Mouse (Mus musculus): ENCODE data around the gene Pga5. TPM values are rescaled to one million over a fixed set of nuclear protein-coding genes. Genes with fewer than 3 reads are reported as not detected.

Pga5 gene
- polyA plus RNA-seq, 1 experiment from 2014 or later: not detected

- Histone ChIP-seq H3K9ac (no peak overlapping the region), H3K4me1 (peaks cover 53% of the 10 kb centered on the region)
- no peak for ATAC-seq (ENCODE audit: low FRiP score)
These were observed 20.5 kb upstream of the Pga5 start for GRCm38 (mm10) chr19:10698131-10698991.

GRCm38 (mm10) chr19:10695801-10696200 is 17.9 kb upstream of the Pga5 start:
- WGBS: 32% methylated on average over 7 of the region's 7 CpGs
- Histone ChIP-seq H3K9ac (peak overlapping the region; percentile 36; the same call in 1 of the 2 replicates), H3K4me3 (no peak overlapping the region), H3K36me3 (no peaks in the 10 kb centered on the region), H3K4me2 (replicated peaks) (no peak overlapping the region), H3K4me1 (peaks cover 48% of the 10 kb centered on the region), H3K27ac (peak overlapping the region; percentile 49), H3K9me3 (replicated peaks) (no peaks in the 10 kb centered on the region), H3K27me3 (no peaks in the 10 kb centered on the region)
- ATAC-seq (ENCODE audit: low FRiP score): no peak

More at GRCm38 (mm10) chr19:10698131-10698991, 20.5 kb upstream of the Pga5 start:
- Histone ChIP-seq H3K36me3 (no peaks in the 10 kb centered on the region), H3K4me3 (no peak overlapping the region), H3K27ac (no peak overlapping the region), H3K27me3 (no peaks in the 10 kb centered on the region), H3K9me3 (replicated peaks) (no peaks in the 10 kb centered on the region), H3K4me2 (replicated peaks) (no peak overlapping the region)
- 69% methylated on average over 9 of the region's 9 CpGs for WGBS

- Histone ChIP-seq H3K27me3 (no peaks in the 10 kb centered on the region), H3K4me3 (no peak overlapping the region), H3K27ac (no peak overlapping the region), H3K9me3 (replicated peaks) (no peaks in the 10 kb centered on the region), H3K4me2 (replicated peaks) (no peak overlapping the region), H3K36me3 (no peaks in the 10 kb centered on the region), H3K9ac (no peak overlapping the region), H3K4me1 (peaks cover 51% of the 10 kb centered on the region)
- 89% methylated on average over 10 of the region's 10 CpGs for WGBS
- no peak for ATAC-seq (ENCODE audit: low FRiP score)
These were observed 16.2 kb upstream of the Pga5 start for GRCm38 (mm10) chr19:10693926-10694682.

GRCm38 (mm10) chr19:10692361-10692760 is 14.5 kb upstream of the Pga5 start:
- Histone ChIP-seq H3K4me2 (replicated peaks) (no peak overlapping the region), H3K27ac (no peak overlapping the region), H3K36me3 (no peaks in the 10 kb centered on the region), H3K4me1 (peaks cover 43% of the 10 kb centered on the region), H3K9me3 (replicated peaks) (no peaks in the 10 kb centered on the region), H3K27me3 (no peaks in the 10 kb centered on the region), H3K9ac (no peak overlapping the region), H3K4me3 (no peak overlapping the region)
- WGBS: 93% methylated on average over 4 of the region's 4 CpGs
- no peak for ATAC-seq (ENCODE audit: low FRiP score)

- Histone ChIP-seq H3K27me3 (no peaks in the 10 kb centered on the region), H3K4me1 (peaks cover 43% of the 10 kb centered on the region), H3K36me3 (no peaks in the 10 kb centered on the region), H3K9ac (no peak overlapping the region), H3K9me3 (replicated peaks) (no peaks in the 10 kb centered on the region), H3K4me3 (no peak overlapping the region), H3K27ac (no peak overlapping the region), H3K4me2 (replicated peaks) (no peak overlapping the region)
- 85% methylated on average over 3 of the region's 3 CpGs for WGBS
- no peak for ATAC-seq (ENCODE audit: low FRiP score)
These were observed 13.8 kb upstream of the Pga5 start for GRCm38 (mm10) chr19:10691660-10692059.

GRCm38 (mm10) chr19:10691121-10691520 is 13.2 kb upstream of the Pga5 start:
- Histone ChIP-seq H3K27me3 (no peaks in the 10 kb centered on the region), H3K9me3 (replicated peaks) (no peaks in the 10 kb centered on the region), H3K4me2 (replicated peaks) (no peak overlapping the region), H3K36me3 (no peaks in the 10 kb centered on the region), H3K27ac (no peak overlapping the region), H3K4me1 (peaks cover 39% of the 10 kb centered on the region), H3K9ac (no peak overlapping the region), H3K4me3 (no peak overlapping the region)
- 90% methylated on average over 4 of the region's 4 CpGs for WGBS
- ATAC-seq (ENCODE audit: low FRiP score): no peak

GRCm38 (mm10) chr19:10690336-10690735 is 12.5 kb upstream of the Pga5 start:
- H3K4me2 ChIP-seq (replicated peaks): peak overlapping the region; percentile 73
- no peaks in the 10 kb centered on the region for H3K9me3 ChIP-seq (replicated peaks)
- H3K4me3 ChIP-seq: 0 out of 2 replicates have a peak overlapping the region, but pooled peaks have one; percentile 76
- no peak for ATAC-seq (ENCODE audit: low FRiP score)
- H3K9ac ChIP-seq: no peak overlapping the region
- H3K27ac ChIP-seq: 0 out of 2 replicates have a peak overlapping the region, but pooled peaks have one; percentile 97
- no peaks in the 10 kb centered on the region for H3K27me3 ChIP-seq
- peaks cover 31% of the 10 kb centered on the region for H3K4me1 ChIP-seq
- WGBS: 78% methylated on average over 3 of the region's 3 CpGs
- H3K36me3 ChIP-seq: no peaks in the 10 kb centered on the region

GRCm38 (mm10) chr19:10689470-10690166 is 11.7 kb upstream of the Pga5 start:
- ATAC-seq (ENCODE audit: low FRiP score): no peak
- Histone ChIP-seq H3K27me3 (no peaks in the 10 kb centered on the region), H3K4me3 (peak overlapping the region; percentile 76), H3K4me2 (replicated peaks) (peak overlapping the region; percentile 73), H3K4me1 (peaks cover 28% of the 10 kb centered on the region), H3K9me3 (replicated peaks) (no peaks in the 10 kb centered on the region), H3K9ac (peak overlapping the region; percentile 83), H3K27ac (peak overlapping the region; percentile 97), H3K36me3 (no peaks in the 10 kb centered on the region)
- 60% methylated on average over 5 of the region's 5 CpGs for WGBS

GRCm38 (mm10) chr19:10688537-10689352 is 10.9 kb upstream of the Pga5 start, which contains the start of gene Vps37c:
TSS of gene Vps37c (plus strand) at chr19:10688735.
- peak; percentile 94 for ATAC-seq (ENCODE audit: low FRiP score)
- peak within 1 kb of the TSS; percentile 73 for H3K4me2 ChIP-seq (replicated peaks)
- WGBS: under 1% methylated on average over 72 of the region's 74 CpGs

GRCm38 (mm10) chr19:10685727-10686126 is 7.9 kb upstream of the Pga5 start:
- no peaks in the 10 kb centered on the region for H3K36me3 ChIP-seq
- peaks cover 22% of the 10 kb centered on the region for H3K4me1 ChIP-seq
- no peak for ATAC-seq (ENCODE audit: low FRiP score)
- H3K27me3 ChIP-seq: no peaks in the 10 kb centered on the region; the same call in 1 of the 2 replicates
- H3K9me3 ChIP-seq (replicated peaks): no peaks in the 10 kb centered on the region
- no peak overlapping the region for H3K9ac ChIP-seq
- H3K4me3 ChIP-seq: no peak overlapping the region
- WGBS: 89% methylated on average over 2 of the region's 2 CpGs
- no peak overlapping the region for H3K27ac ChIP-seq
- no peak overlapping the region for H3K4me2 ChIP-seq (replicated peaks)

More at GRCm38 (mm10) chr19:10688537-10689352, 10.9 kb upstream of the Pga5 start, which contains the start of gene Vps37c:
- Histone ChIP-seq H3K36me3 (no peaks in the 10 kb centered on the region), H3K4me1 (peaks cover 28% of the 10 kb centered on the region), H3K9me3 (replicated peaks) (no peaks in the 10 kb centered on the region), H3K9ac (peak within 1 kb of the TSS; percentile 83), H3K27ac (peak within 1 kb of the TSS; percentile 97), H3K4me3 (peak within 1 kb of the TSS; percentile 76), H3K27me3 (no peaks in the 10 kb centered on the region)

GRCm38 (mm10) chr19:10685081-10685480 is 7.2 kb upstream of the Pga5 start:
- no peak for ATAC-seq (ENCODE audit: low FRiP score)

More at GRCm38 (mm10) chr19:10685081-10685480, 7.2 kb upstream of the Pga5 start:
- Histone ChIP-seq H3K27me3 (no peaks in the 10 kb centered on the region; the same call in 1 of the 2 replicates), H3K27ac (no peak overlapping the region), H3K4me1 (peaks cover 16% of the 10 kb centered on the region), H3K4me3 (no peak overlapping the region), H3K9ac (no peak overlapping the region), H3K9me3 (replicated peaks) (no peaks in the 10 kb centered on the region), H3K4me2 (replicated peaks) (no peak overlapping the region), H3K36me3 (no peaks in the 10 kb centered on the region)
- 93% methylated on average over 9 of the region's 9 CpGs for WGBS
